Mouse (Mus musculus) ES-Bruce4 (cell line): ENCODE measurements around the gene Cd209a.

Source experiments
- CTCF ChIP-seq: IDR thresholded peaks from one replicate; pipeline ENCODE4 v1.8.1; 2011; ENCODE audit warnings: low read depth, low read length
- EP300 ChIP-seq: IDR thresholded peaks from 2 replicates; pipeline ENCODE4 v1.6.1; 2011; ENCODE audit warnings: low read depth, low read length; ENCODE audit not compliant: insufficient read depth
- POLR2A ChIP-seq: IDR thresholded peaks from one replicate; pipeline ENCODE4 v1.8.1; 2011; ENCODE audit warnings: low read length; ENCODE audit not compliant: insufficient read depth

DNA sequence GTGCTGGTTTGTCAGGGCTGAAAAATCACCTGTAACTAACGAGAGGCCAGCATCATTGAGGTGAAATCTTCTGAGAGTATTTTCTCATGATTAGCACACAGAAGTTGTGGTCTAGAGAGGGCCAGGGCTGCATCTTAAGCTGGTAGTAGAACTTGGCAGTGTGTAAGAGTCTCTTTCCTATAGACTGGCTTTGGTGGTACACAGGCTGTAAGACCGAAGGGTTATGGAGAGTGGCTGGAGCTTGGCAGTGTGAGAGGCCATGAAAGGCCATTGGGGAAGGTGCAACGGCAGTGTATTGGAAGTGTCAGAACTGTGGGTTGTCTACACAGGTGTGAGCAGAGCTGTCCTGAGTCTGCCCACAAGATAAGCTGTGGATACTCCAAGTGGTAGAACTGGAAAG is 38.5 kb downstream of the Cd209a start:
- TF ChIP-seq CTCF: no peak
- TF ChIP-seq POLR2A: no peak
- no peak for TF ChIP-seq EP300
